Mouse (Mus musculus): ENCODE measurements around the gene Gm4881.

DNA sequence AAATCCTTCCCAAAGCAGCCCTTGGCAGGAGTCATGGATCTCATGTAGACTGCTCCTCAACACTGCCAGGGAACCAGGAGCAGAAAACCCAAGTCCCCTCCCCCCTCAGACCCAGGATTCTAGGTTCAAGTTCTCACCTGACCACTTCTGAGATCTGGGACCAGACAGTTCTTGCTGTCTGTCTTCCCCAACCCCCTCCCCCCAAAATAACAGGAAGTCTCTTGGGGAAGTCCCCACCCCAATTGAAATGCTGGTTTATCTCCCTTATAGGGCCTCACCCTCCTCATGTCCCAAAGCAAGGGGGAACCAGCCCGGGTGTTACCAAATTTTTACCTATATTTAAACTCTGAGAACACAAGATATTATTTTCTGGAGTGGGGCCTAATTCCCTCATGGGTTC, 42.5 kb downstream of the Gm4881 start:
- TF ChIP-seq POLR2A (IDR thresholded peaks at IDR 0.05; ENCODE audit: extremely low read depth, insufficient read depth, low read length) (no peak), CTCF (IDR thresholded peaks at IDR 0.05; ENCODE audit: extremely low read depth, insufficient read depth, low read length) (no peak)

All from cortical plate, adult 2 months (tissue).